Mouse (Mus musculus): ENCODE measurements around the gene Igsf21.
A peak's percentile ranks its signal among the peaks of the same experiment; 100 is the strongest.

Igsf21 gene

DNA sequence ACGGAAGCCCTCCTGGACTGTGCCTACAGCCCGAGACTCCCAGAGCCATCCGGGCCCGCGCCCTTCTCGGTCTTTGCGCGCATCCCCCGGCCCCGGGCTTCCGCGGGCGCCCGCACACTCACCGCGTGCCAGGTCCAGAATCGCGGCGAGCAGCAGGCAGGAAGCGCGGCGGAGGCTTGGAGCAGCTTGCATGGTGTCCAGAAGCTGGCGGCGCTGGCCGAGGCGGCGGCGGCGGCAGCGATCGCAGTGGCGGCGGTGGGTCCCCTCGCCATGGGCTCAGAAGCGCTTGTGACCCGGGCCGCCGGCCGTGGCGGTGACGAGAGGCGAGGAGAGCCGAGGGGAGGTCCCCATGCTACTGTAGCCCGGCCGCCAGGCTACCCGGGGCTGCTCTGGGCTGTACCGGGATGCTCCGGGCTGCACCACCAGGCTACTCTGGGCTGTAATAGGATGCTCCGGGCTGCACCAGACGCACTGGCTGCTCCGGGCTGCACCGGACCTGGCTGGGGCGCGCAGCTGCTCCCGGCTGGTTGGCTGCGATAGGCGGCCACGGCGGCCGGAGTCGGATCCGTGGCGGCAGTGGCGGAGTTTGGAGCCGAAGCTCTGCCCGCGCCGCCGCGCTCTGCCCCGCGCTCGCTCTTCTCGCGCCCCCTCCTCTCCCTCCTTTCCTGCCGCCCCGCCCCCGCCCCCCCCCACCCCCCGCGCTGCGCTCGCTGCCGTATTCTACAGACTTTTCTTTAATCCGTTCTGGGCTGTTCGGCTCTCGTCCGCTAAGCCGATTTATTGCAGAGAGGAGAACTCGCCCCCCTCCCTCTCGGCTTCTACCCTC is at the start of gene Igsf21:
Gene Igsf21 (minus strand): TSS at position 605 of the 826 bp plus-strand sequence.
- DNase-seq (ENCODE audit: low spot score in 2 of 2), result no peak

- no peak for DNase-seq (ENCODE audit: low spot score in 2 of 2)
Measured at GRCm38 (mm10) chr4:140285726-140286316, 39.2 kb upstream of the Igsf21 start.

DNA sequence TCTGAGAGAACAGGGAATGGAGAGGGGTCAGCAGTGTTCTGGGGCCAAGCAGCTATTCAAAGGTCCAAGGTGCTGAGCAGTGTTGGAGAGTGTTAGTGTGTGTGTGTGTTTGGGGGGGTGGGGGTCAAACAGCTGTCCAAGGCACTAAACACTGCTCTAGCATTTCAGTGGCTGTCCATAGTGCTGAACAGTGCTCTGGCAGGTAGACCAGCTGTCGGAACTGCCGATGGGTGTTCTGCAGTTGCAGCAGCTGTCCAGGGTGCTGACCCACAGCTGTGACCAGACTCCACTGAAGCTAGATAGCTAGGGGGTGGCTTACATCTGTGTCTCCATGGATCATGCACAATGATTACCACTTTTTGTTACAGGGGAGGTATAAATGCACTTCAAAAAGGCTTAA is 36.8 kb upstream of the Igsf21 start:
- no peak for DNase-seq (ENCODE audit: low spot score in 2 of 2)

GRCm38 (mm10) chr4:140278269-140278668 is 31.7 kb upstream of the Igsf21 start:
- no peak for DNase-seq (ENCODE audit: low spot score in 2 of 2)

GRCm38 (mm10) chr4:140271913-140272312 is 25.3 kb upstream of the Igsf21 start:
- no peak for DNase-seq (ENCODE audit: low spot score in 2 of 2)

- DNase-seq (ENCODE audit: low spot score in 2 of 2), result no peak
Measured at GRCm38 (mm10) chr4:140270451-140270850, 23.9 kb upstream of the Igsf21 start.

GRCm38 (mm10) chr4:140269184-140269840 is 22.7 kb upstream of the Igsf21 start:
- no peak for DNase-seq (ENCODE audit: low spot score in 2 of 2)

GRCm38 (mm10) chr4:140267835-140268234 is 21.3 kb upstream of the Igsf21 start:
- no peak for DNase-seq (ENCODE audit: low spot score in 2 of 2)

DNA sequence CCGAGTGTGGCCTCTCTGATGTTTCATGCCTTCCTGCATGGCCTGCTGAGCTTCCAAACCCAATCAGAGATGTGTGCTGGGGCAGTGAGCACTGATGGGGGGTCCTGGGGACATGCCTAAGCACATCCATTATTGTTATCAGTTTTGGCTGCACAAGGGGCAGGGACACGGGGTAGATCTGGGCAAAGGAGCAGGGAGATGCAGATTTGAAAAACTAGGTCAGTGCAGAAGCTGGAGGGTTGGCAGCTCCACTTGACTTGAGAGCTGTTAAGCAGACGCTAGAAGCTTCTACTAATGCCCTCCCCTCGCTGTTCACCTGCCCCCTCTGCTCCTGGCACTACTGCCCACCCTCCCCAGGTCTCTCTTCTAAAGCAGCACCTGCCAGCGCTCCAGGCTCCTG is 20.5 kb upstream of the Igsf21 start:
- DNase-seq (ENCODE audit: low spot score in 2 of 2), result no peak

DNA sequence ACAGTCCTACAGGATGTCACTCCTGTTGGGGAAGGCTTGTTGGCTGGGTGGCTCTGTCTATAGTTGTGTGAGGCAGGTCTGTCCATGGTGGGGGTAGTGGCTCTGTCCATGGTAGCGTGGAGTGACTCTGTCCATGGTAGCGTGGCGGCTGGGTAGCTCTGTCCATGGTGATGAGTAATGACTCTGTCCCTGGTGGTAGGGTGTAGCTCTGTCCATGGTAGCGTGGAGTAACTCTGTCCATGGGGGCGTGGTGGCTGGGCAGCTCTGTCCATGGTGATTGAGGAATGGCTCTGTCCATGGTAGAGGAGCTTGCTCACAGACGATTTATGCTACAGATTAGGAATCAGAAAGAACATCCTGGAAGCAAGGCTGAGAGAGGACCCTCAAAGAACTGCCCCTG is 12.4 kb upstream of the Igsf21 start:
- peak; percentile 3 to 6 for DNase-seq (ENCODE audit: low spot score in 2 of 2)

GRCm38 (mm10) chr4:140252369-140252768 is 5.8 kb upstream of the Igsf21 start:
- no peak for DNase-seq (ENCODE audit: low spot score in 2 of 2)

DNA sequence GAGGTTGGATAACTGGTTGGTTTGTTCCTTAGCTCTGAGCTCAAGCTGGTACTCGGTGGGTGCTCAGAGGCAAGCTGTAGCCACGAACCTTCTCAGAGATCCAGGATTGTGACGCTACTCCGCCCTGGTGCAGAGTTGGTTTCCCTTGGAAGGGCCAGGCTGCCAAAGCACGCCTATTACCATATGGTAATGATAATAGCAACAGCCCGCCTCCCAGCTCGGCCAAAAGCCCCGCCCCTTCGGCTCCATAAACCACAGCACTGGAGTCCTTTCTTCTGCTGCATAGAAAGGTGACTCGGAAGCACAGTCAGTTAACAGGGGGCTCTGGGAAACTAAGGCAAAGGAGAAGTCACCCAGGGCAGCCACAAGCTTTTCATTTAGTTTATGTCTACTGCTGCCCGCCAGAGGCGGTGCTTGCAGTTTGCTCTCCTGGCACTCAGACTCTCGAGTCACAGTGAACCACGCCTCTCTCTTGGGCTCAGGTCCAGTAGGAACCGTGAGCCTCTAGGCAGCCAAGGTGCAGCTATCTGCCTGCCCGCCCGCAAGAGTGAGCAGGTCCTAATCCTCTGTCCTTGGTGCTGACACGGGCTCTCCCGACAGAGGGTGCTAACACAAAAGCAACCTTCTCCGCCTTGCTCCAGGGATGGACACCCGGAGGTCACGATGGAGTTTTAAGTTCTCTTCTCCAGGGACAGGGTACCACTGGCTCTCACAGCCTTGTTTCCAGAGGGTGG is 2.6 kb upstream of the Igsf21 start:
- no peak for DNase-seq (ENCODE audit: low spot score in 2 of 2)

- no peak for DNase-seq (ENCODE audit: low spot score in 2 of 2)
Measured at GRCm38 (mm10) chr4:140248396-140248795, 1.8 kb upstream of the Igsf21 start.

- DNase-seq (ENCODE audit: low spot score in 2 of 2), result no peak
Measured at GRCm38 (mm10) chr4:140247006-140248003, 721 bp upstream of the Igsf21 start.

DNA sequence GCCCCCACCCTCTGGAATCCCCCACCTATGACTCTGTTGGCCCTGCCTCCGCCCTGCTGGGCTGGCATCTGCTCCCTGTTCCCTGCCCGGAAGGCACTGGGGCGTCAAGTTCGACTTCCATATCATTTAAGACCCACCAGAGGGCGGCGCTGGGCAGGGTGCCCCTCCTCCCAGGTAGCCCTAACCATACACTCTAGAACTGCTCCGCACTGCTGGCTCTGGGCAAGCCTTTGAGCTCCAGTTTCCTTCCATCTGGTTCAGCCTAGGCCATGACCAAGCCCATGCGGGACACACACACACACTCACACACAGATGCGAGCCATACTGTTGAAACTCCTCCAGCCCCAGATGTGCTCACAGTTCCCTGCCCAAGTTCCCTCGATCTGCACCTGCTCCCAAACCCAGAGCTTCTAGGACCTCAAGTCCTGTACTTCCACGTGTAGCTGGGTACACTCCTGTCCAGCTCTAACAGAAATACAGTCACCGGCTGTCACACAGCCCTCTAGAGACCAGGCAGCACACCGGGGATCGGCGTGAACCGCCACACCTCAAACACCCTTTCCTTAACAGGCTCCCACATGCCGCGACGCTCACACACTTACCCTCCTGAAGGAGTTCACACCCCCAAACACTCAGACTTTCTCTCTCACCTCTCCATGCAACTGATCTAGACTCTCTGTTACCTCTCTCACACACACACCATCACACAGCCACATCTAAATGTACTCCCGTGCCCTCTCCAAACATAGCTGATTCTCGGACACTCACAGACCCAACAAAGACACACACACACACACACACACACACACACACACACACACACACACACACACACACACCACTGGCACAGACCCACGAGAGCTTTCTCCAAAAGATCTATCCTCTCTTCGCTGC is 1.1 kb downstream of the Igsf21 start:
- no peak for DNase-seq (ENCODE audit: low spot score in 2 of 2)

- no peak for DNase-seq (ENCODE audit: low spot score in 2 of 2)
Measured at GRCm38 (mm10) chr4:140244835-140245234, 1.7 kb downstream of the Igsf21 start.

- DNase-seq (ENCODE audit: low spot score in 2 of 2), result no peak
Measured at GRCm38 (mm10) chr4:140244161-140244813, 2.3 kb downstream of the Igsf21 start.

- no peak for DNase-seq (ENCODE audit: low spot score in 2 of 2)
Measured at GRCm38 (mm10) chr4:140243231-140243630, 3.4 kb downstream of the Igsf21 start.

DNA sequence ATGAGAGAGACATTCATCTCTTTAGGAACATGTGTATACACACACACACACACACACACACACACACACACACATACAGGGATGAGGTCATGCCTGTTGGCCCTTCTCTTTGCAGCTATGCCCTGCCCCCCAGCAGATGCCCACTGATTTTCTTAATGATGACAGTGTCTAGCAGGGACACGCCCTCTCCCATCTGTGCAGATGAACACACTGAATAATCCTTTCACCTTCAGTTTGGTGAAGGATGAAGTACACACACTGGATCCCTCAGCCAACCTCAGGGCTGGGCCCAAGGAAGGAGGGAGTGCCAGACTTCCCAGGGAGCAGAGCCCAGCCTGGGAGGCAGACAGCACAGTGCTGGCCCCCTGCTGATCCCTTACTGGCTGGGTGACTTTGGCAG is 4.3 kb downstream of the Igsf21 start:
- DNase-seq (ENCODE audit: low spot score in 2 of 2), result no peak

Data from heart, adult 9 months (tissue).